Mouse (Mus musculus) testis, adult 2 months (tissue): ENCODE data around the gene Barhl2. TPM values are rescaled to one million over a fixed set of nuclear protein-coding genes. Genes with fewer than 3 reads are reported as not detected.

Source experiments
- H3K27ac ChIP-seq: fragments of 200-500 bp; 2 replicates; pipeline ENCODE4 v1.5.1; 2012; ENCODE audit warnings: low read depth, low read length; ENCODE audit not compliant: control insufficient read depth, insufficient read depth
- H3K27me3 ChIP-seq: fragments of 200-500 bp; 2 replicates; pipeline ENCODE4 v1.6.1; 2012; ENCODE audit warnings: mild to moderate bottlenecking, low read length, moderate library complexity; ENCODE audit not compliant: control insufficient read depth, insufficient read depth
- H3K36me3 ChIP-seq: fragments of 200-500 bp; 2 replicates; pipeline ENCODE4 v1.6.1; 2012; ENCODE audit warnings: mild to moderate bottlenecking, low read length; ENCODE audit not compliant: control insufficient read depth, insufficient read depth
- H3K4me1 ChIP-seq: fragments of 200-500 bp; 2 replicates; pipeline ENCODE4 v1.6.1; 2012; ENCODE audit warnings: low read length; ENCODE audit not compliant: control insufficient read depth, insufficient read depth
- H3K4me3 ChIP-seq: fragments of 200-500 bp; 2 replicates; pipeline ENCODE4 v1.5.1; 2012; ENCODE audit warnings: low read depth, mild to moderate bottlenecking, low read length, moderate library complexity, mixed read lengths; ENCODE audit not compliant: control insufficient read depth
- CTCF ChIP-seq: fragments of 200-500 bp; IDR thresholded peaks from 2 replicates; pipeline ENCODE4 v1.5.1; 2012; ENCODE audit warnings: low read depth, mild to moderate bottlenecking, inconsistent platforms, low read length, moderate library complexity; ENCODE audit not compliant: control insufficient read depth, insufficient read depth, insufficient replicate concordance
- POLR2A ChIP-seq: fragments of 200-500 bp; IDR thresholded peaks from 2 replicates; pipeline ENCODE4 v1.6.1; 2012; ENCODE audit warnings: low read depth, mild to moderate bottlenecking, inconsistent platforms, low read length, moderate library complexity; ENCODE audit not compliant: control insufficient read depth
- polyA plus RNA-seq: library from polyadenylated mRNA; depleted of rRNA; stranded (reverse); fragments of >200 nt; gene quantifications from 2 replicates; pipeline ENCODE4 v1.2.3, GENCODE M21; 2012; rRNA removed

Gene Barhl2
- 0.28 and 0.30 TPM in 2 replicates for polyA plus RNA-seq

DNA sequence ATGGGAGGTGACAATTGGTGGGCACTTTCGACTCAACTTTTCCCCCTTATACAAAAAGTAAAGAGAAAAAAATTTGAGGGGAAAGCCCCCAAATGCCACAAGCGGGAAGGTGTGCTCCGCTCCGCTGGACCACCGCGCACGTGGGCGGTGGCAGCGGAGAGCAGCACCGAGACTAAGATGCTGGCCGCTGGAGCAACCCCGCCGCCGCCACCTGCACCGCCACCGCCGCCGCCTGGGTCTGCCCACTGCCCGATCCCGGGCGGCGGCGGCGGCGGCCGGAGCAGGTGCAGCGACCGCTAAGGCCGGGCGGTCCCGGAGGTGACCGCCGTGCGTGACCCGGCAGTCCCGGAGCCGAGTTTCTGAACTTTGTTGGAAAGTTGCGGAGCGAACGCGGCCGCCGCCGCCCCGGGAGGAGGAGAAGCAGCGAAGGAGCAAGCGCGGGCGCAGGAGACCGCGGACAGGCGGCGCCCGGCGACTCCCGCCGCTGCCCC is at the start of gene Barhl2:
Barhl2 (minus strand) TSS at position 181 of the 491 bp plus-strand sequence.
- Histone ChIP-seq H3K36me3 (no peaks in the 10 kb centered on the region), H3K4me3 (peak within 1 kb of the TSS; percentile 81), H3K4me1 (peaks cover 29% of the 10 kb centered on the region), H3K27ac (peak within 1 kb of the TSS; percentile 54), H3K27me3 (peaks cover 8% of the 10 kb centered on the region)
- no peak for TF ChIP-seq CTCF
- no peak for TF ChIP-seq POLR2A

DNA sequence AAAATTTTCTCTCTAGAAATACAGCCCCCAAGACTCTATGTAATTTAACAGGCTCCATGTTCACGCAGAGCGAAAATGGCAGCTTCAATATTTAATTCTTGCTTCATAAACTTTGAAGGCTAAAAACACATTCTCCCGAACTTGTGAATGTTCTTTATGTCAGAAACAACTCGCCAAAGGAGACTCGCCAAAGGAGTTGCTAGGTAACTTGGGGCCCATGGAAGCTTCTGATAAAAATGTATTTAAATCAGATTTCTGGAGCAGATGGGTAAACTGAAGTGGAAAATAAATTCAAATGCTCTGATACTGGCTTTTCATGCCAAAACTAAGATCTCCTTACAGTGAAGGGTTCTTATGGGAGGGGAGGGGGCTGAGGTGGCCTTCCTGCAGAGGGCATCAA is 48.1 kb upstream of the Barhl2 start:
- Histone ChIP-seq H3K4me1 (peaks cover 7% of the 10 kb centered on the region), H3K27me3 (no peaks in the 10 kb centered on the region), H3K4me3 (no peak overlapping the region), H3K27ac (no peak overlapping the region), H3K36me3 (no peaks in the 10 kb centered on the region)
- TF ChIP-seq POLR2A = no peak

DNA sequence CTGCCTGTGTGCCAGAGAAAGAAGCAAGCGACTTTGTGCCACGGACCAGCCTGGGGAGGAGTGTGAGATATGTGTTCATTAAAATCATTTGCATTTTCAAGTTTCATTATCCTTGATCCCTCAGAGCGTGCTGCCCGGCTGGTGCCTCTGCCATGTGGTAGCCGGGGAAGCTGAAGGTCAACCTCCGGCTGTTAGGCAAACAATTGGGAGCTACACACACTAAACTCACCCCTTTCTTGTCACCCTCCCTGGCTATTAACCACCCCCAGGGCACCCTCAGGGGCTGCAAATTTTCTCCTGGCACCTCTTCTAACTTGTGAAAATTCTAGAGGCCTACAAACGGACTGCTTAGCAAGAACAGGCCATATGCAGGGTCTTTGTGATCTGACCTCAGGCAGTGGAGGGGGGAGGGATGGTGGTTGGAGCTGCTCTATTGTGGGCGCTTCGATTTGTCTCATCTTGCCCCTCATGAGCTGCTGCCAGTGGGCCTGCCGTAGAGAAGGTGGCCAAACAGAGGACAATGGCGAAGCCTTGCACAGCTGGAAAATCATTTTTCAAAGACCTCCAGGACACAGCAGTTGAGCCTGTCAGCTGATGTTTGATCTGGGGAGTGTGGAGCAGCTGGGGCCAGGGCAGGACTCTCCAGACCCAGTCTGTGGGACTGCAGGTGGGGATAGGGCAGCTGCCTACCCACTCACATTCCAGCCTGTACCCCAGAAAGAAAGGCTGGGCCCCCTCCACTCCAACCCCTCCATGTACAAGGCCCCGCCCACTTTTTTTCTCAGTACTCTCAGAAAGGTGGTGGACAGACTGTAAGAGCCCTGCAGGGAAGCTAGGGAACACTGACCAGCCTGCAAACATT is 44.9 kb upstream of the Barhl2 start:
- TF ChIP-seq POLR2A = no peak
- no peak for TF ChIP-seq CTCF

DNA sequence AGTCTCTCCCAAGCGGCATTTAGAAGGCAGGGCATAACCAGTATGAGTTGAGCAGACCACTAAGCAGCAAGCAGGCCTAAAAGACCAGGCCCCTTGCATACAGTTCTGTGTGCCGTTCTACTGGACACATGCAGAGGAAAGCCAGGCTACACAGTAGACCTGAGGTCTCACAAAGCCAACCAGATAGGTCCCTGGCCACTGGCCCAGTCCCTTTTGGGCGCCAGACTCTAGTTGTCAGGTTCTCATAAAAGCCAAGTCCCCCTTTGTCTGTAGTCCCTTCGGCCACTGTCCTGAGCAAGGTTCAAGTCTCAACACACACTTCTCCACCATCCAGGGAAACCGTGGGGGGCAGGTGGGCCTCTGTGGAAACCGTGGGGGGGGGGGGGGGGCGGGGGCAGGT is 44.3 kb upstream of the Barhl2 start:
- no peaks in the 10 kb centered on the region for H3K36me3 ChIP-seq
- H3K27ac ChIP-seq = no peak overlapping the region
- TF ChIP-seq CTCF (no peak), POLR2A (no peak)
- H3K27me3 ChIP-seq = no peaks in the 10 kb centered on the region
- no peak overlapping the region for H3K4me3 ChIP-seq
- H3K4me1 ChIP-seq = peaks cover 7% of the 10 kb centered on the region

More for the DNA sequence above, 44.9 kb upstream of the Barhl2 start:
- Histone ChIP-seq H3K27me3 (no peaks in the 10 kb centered on the region), H3K4me3 (no peak overlapping the region; the same call in 1 of the 2 replicates), H3K4me1 (peaks cover 7% of the 10 kb centered on the region), H3K27ac (no peak overlapping the region), H3K36me3 (no peaks in the 10 kb centered on the region)

DNA sequence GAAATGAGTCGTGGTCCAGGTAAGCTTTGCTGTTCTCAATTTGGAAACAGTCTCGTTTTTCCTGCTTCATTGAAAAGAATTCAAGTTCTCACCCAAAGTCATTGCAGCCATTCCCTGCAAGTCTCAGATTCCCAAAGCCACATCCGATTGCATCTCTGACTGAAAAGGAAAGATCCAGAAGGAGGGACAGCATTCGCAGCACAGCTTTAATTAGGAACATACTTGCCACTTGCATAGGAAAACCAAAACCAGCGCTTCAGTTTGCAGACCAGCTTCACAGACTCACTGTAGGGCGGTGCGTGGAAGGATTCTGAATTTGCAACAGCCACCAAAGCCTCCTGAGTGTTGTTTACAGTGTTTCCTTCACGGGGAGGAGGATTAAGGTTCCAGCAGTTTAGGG is 33.8 kb upstream of the Barhl2 start:
- Histone ChIP-seq H3K4me1 (no peaks in the 10 kb centered on the region), H3K27me3 (no peaks in the 10 kb centered on the region), H3K4me3 (no peak overlapping the region), H3K36me3 (no peaks in the 10 kb centered on the region), H3K27ac (no peak overlapping the region)
- TF ChIP-seq POLR2A (no peak), CTCF (no peak)

DNA sequence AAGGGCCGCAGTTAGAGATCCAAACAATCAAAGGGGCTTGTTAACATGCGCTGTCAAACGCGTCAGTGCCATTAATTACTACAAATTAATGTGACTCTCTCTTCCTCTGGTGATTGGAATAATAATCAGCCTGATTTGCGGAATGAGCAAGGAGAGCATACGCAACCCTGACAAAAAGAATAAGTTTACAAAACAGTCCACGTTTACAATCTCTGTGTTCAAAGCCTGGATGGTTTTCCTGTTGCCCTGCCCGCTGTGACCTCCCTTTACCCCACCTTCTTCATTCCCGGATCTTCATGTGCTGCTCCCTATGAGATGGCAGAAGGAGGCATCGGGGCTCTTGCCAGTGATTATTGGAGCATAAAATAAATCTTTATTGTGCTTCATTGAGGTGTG is 14.1 kb upstream of the Barhl2 start:
- Histone ChIP-seq H3K27ac (no peak overlapping the region), H3K4me1 (peaks cover 9% of the 10 kb centered on the region), H3K4me3 (no peak overlapping the region), H3K36me3 (no peaks in the 10 kb centered on the region), H3K27me3 (peaks cover 8% of the 10 kb centered on the region)
- TF ChIP-seq POLR2A (no peak), CTCF (no peak)

DNA sequence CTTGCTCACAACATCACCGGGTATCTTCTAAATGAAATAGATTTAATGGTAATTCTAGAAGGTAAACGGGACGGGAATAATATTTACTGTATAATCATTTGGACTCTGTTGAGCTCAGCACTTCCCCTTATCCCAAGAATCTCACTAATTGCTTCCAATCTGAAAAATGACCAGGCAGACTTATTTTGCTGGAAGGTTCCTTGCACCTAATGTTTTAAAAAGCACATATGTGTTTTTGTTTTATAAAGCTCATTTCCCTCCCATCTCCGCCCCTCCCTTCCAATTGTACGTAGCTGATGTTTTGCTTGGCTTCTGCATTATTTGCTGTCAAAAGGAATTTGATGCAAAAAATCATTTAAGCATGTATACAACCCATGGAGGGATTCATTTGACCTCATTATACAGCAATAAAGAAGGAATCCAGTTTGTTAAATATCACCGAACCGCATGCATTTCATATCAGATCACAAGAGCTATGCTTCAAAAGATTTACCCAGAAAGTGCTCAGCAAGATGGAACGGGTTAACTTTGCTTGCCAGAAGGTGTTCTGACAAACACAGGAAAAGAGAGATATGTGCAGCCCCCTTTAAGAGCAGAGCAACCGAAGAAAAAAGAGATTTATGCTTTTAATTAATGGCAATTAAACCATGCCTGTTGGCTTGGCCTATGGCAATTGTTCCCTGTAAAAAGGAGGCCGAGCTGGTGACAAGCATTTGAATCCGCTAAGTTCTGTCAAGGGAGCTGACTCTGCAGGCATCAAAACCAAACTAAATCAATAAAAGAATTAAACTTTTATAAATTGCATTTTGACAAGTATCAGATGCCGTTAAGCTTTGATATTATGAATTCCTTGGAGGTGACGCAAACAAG is 13.5 kb upstream of the Barhl2 start:
- Histone ChIP-seq H3K27me3 (peaks cover 13% of the 10 kb centered on the region), H3K27ac (no peak overlapping the region), H3K4me3 (no peak overlapping the region), H3K36me3 (no peaks in the 10 kb centered on the region), H3K4me1 (peaks cover 11% of the 10 kb centered on the region)
- TF ChIP-seq POLR2A = no peak
- no peak for TF ChIP-seq CTCF
